Mouse (Mus musculus) CD4-positive naive resting alpha-beta T cell, adult 57 days (primary cell): Measurements from ENCODE around the gene Gm20661. TPM values are rescaled to one million over a fixed set of nuclear protein-coding genes. Genes with fewer than 3 reads are reported as not detected.

Experiments used
- total RNA-seq: library from RNA; stranded (reverse); gene quantifications from one replicate; pipeline ENCODE4 v1.2.4, GENCODE M21; 2023

Gene Gm20661
- 0.89 TPM for total RNA-seq

GRCm38 (mm10) chr9:107982681-107983346, at the start of gene Gm20661:
Gene Gm20661 (plus strand): TSS chr9:107983058.

DNA sequence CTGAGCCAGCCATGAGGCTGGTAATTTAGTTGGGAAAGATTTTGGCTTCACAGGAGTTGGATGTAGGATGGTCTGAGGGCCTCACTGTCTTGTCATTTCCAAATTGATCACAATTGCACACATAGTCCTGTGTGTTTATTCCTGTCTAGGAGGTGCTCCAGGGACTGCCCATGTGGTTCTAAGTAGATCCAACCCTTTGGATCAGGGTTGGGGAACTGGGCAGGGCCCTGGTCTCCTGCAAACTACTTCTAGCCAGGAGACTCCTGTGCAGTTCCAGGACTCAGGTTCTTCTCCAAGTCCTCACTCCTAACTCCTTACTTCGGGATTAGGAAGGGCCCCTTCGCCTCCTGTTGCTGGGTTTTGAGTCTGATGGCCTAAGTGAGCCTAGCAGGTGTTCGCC, 47.5 kb upstream of the Gm20661 start, which contains the start of gene Camkv:
Camkv (plus strand) TSS at position 301 of the 400 bp plus-strand sequence.

GRCm38 (mm10) chr9:107949922-107950235, 33.0 kb upstream of the Gm20661 start, which contains the start of gene Traip:
Gene Traip (plus strand): TSS chr9:107950136.

DNA sequence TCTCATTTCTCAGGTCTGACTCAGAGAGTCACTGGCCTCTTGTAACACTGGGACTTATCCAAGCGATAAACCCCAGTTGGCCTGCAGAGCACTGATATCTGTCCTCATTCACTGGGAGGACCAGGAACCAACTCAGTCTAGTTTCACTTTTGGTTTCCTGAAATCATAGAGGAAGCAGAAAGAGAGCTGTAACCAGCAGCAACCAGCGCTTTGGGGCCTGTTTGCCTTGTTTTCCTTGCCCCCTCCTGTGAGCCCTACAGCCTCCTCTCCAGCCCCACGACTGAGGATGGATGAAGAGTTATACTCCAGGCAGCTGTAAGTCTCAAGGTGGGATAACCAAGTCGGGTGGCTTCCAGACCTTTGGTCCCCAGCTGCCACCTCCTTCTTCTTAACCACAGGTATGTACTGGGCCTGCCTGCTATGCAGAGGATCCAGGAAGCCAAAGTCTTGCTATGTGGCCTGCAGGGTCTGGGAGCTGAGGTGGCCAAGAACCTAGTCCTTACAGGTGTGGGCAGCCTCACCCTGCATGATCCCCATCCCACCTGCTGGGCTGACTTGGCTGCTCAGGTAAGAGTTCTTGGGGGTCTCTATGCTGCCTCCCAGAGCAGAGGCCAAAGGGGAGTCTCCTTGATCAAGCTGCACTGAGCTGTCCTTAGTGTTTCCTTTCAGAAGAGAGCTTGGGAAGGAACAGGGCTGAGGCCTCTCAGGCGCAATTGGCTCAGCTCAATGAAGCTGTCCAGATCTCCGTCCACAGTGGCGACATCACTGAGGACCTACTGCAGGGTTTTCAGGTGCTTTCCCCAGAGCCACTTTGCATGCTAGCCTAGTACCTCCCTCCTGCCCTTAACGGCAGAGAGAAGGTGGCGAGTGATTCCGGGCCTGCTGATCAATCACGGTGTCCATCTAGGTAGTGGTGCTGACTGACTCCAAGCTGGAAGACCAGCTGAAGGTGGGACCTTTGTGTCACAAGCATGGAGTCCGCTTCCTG, 7.2 kb upstream of the Gm20661 start, which contains the start of gene Uba7:
Uba7 (plus strand) TSS at position 107 of the 988 bp plus-strand sequence.

DNA sequence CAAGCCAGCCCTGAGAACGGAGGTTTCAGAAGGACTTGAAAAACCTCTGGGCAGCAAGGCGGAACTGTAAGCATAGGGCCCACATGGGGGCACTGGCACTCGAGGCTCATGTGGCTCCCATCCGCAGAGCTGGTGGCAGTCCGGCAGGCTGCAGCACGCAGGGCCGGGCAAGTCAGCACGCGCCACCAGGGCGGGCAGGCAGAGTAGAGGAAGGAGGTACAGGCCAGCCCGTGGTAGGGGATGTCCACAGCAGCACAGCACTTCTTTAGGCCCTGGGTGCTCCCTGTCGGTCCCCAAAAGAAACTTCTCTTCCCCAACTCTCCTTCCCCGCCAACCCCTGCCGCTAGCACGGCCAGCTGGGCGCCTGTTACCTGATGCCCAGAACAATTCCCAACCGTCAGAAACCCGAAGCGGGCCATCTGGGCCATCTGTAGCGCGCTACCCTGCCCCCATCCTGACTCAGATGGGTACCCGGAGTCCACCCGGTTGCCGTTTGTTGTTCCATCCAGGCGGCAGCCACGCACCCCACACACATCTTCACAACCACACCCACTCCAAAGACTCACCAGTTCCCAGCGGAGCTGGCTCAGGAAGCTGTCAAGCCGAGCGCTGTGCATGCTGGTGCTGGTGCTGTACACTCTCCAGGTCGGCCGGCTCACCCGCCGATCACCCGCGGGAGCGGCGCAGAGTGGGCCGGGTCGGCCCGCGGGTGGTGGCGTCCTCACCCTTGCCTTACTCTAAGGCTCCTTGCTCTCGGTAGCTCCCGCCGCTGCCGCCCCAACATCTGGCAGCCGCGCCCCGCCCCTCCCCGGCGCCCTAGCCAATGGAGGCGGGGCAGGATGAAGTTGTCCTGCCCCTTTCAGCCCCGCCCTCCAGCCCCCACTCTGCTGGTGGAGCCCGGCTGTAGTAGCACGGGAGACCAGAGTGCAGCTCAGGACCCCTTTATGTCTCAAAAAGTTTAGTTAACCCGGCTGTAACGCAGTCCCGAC, 2.6 kb downstream of the Gm20661 start, which contains the start of gene Inka1:
Inka1 (minus strand) TSS at position 749 of the 989 bp plus-strand sequence.

GRCm38 (mm10) chr9:107992197-107992596, 9.3 kb downstream of the Gm20661 start, which contains the start of gene Cdhr4:
Gene Cdhr4 (plus strand): TSS chr9:107992497.

DNA sequence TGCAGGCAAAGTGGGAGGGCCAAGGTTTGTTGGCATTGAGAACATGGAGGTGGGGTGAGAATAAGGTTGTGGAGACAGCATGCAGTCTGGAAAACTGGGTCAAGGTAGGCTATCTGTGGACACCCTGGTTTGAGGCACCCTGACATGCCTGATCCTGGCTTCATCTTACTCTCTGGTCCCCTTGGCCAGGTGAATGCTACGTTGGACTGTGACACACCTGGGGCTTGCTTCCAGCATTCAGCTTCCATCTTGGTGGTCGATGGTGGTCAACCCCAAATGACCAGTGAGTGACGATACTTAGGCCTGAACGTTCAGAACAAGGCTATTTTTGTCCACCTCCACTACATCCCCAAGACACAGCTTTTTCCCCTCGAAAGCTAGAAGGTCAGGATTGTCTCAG, 13.2 kb downstream of the Gm20661 start, which contains the start of gene Gm20662:
Gm20662 (plus strand) TSS at position 301 of the 400 bp plus-strand sequence.

GRCm38 (mm10) chr9:108001922-108002770, 19.3 kb downstream of the Gm20661 start, which contains the start of gene Ip6k1:
Gene Ip6k1 (plus strand): TSS chr9:108002501.

Other genes with a start within 250 kb of the Gm20661 start
- gene Rbm5, start 212.1 kb upstream of the Gm20661 start, total RNA-seq: 262 TPM
- 139 TPM for gene Rbm6, start 109.8 kb upstream of the Gm20661 start, total RNA-seq
- gene Mon1a, start 94.9 kb upstream of the Gm20661 start, total RNA-seq: 18.6 TPM
- gene Mst1r, start 76.2 kb upstream of the Gm20661 start, total RNA-seq: 0.24 TPM
- not detected for gene Actl11, start 54.6 kb upstream of the Gm20661 start, total RNA-seq
- not detected for gene Camkv, start 47.4 kb upstream of the Gm20661 start, total RNA-seq
- gene Traip, start 32.9 kb upstream of the Gm20661 start, total RNA-seq: 8.8 TPM
- gene Uba7, start 7.6 kb upstream of the Gm20661 start, total RNA-seq: 186 TPM
- 2.2 TPM for gene Inka1, start 2.8 kb downstream of the Gm20661 start, total RNA-seq
- gene Cdhr4, start 9.4 kb downstream of the Gm20661 start, total RNA-seq: 3.0 TPM
- not detected for gene Gm20662, start 13.3 kb downstream of the Gm20661 start, total RNA-seq
- 143 TPM for gene Ip6k1, start 19.4 kb downstream of the Gm20661 start, total RNA-seq
- 23.9 TPM for gene Gmppb, start 66.2 kb downstream of the Gm20661 start, total RNA-seq
- 6.9 TPM for gene Amigo3, start 70.1 kb downstream of the Gm20661 start, total RNA-seq
- gene Mst1, start 97.4 kb downstream of the Gm20661 start, total RNA-seq: 0.71 TPM
- 168 TPM for gene Rnf123, start 100.3 kb downstream of the Gm20661 start, total RNA-seq
- gene Apeh, start 111.5 kb downstream of the Gm20661 start, total RNA-seq: 110 TPM
- 1.1 TPM for gene Bsn, start 207.3 kb downstream of the Gm20661 start, total RNA-seq